Mouse (Mus musculus) embryonic facial prominence, embryonic 13.5 days (tissue): ENCODE data around the gene Moxd1. TPM values are rescaled to one million over a fixed set of nuclear protein-coding genes. Genes with fewer than 3 reads are reported as not detected.
A peak's percentile ranks its signal among the peaks of the same experiment; 100 is the strongest.

Source experiments
- ATAC-seq: fragments of 200-750 bp; cut with Nextera tagmentation; 2 replicates; pipeline ENCODE4 v1.8.0; 2017; ENCODE audit warnings: low read depth; ENCODE audit not compliant: insufficient number of reproducible peaks, insufficient read depth, low FRiP score, low TSS enrichment
- H3K27ac ChIP-seq: fragments of 300-500 bp; sonication (generic); 2 replicates; pipeline ENCODE4 v1.5.1; 2015; ENCODE audit warnings: moderate library complexity, mild to moderate bottlenecking, inconsistent platforms
- H3K27me3 ChIP-seq: fragments of 300-500 bp; sonication (generic); 2 replicates; pipeline ENCODE4 v1.6.1; 2015; ENCODE audit warnings: mild to moderate bottlenecking, inconsistent platforms
- H3K36me3 ChIP-seq: fragments of 300-500 bp; sonication (generic); 2 replicates; pipeline ENCODE4 v1.6.1; 2015; ENCODE audit warnings: mild to moderate bottlenecking, inconsistent platforms
- H3K4me1 ChIP-seq: fragments of 300-500 bp; sonication (generic); 2 replicates; pipeline ENCODE4 v1.6.1; 2015; ENCODE audit warnings: inconsistent platforms
- H3K4me2 ChIP-seq: fragments of 300-500 bp; sonication (generic); 2 replicates; pipeline ENCODE4 v1.6.1; 2015; ENCODE audit warnings: moderate library complexity, mild to moderate bottlenecking, inconsistent platforms
- H3K4me3 ChIP-seq: fragments of 300-500 bp; sonication (generic); 2 replicates; pipeline ENCODE4 v1.5.1; 2015; ENCODE audit warnings: mild to moderate bottlenecking, inconsistent platforms
- H3K9ac ChIP-seq: fragments of 300-500 bp; sonication (generic); 2 replicates; pipeline ENCODE4 v1.6.1; 2015; ENCODE audit warnings: mild to moderate bottlenecking, inconsistent platforms
- H3K9me3 ChIP-seq: fragments of 300-500 bp; sonication (generic); 2 replicates; pipeline ENCODE4 v1.6.1; 2016; ENCODE audit warnings: inconsistent platforms
- WGBS: fragments of 180-500 bp; shearing (Covaris S2); methylation state at CpG from one replicate; pipeline ENCODE4 v1.1.7; 2015; ENCODE audit warnings: mixed read lengths; 5-methylcytosine and 5-hydroxymethylcytosine counted together
- polyA plus RNA-seq: library from polyadenylated mRNA; unstranded; fragments of >200 nt; fragmentation: Nextera tagmentation; extraction: Ambion mirVana; gene quantifications from 2 replicates; pipeline ENCODE4 v1.2.1, GENCODE M21; 2015

The Moxd1 gene
- polyA plus RNA-seq, 1 experiment from 2014 or later: 27.5 TPM

DNA sequence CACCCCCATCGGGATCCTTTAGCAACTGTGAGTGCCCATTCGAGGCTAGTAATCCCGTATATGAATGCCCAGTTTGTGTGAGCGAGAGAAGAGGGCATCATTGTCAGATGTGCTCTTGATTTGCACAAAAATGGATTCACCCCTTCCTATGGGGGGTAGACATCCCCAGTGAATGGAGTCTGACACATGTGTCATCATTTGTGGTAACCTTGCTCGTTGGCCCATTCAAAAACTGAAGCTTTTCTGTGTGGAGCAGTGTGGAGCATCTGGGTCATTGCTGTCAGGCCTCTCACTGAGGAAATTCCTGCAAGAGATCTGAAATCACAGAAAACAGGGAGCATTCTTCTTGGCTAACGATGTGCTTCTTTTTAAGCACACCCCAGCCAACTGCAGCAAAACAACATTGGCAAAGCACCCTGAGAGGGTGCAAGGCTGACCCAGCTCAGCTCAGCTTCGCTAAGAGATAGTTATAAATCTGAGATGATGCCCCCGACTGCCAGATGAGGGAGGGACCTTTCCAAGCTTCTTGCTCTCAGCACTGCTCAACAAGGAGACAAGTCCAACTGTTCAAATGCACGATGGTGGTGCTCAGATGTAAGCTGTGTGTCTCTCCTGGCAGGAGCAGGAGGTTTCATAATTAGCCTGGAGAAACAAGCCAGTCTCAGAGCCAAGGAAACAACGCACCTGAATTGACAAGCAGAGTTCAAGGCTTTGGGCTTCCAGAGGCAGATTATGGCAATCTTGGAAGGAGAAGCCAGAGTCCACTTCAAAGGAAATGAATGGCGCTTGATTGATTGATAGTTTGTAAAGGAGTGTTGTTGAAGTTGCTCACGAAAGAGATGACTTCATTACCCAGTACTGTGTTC lies 5.2 kb downstream of the Moxd1 start:
- 62% methylated on average over 12 of the region's 12 CpGs for WGBS
- no peak overlapping the region for H3K4me2 ChIP-seq
- peaks cover 26% of the 10 kb centered on the region for H3K27me3 ChIP-seq
- no peak overlapping the region for H3K27ac ChIP-seq
- no peaks in the 10 kb centered on the region for H3K9me3 ChIP-seq
- no peaks in the 10 kb centered on the region for H3K36me3 ChIP-seq
- no peak overlapping the region for H3K9ac ChIP-seq
- no peak overlapping the region for H3K4me3 ChIP-seq
- ATAC-seq: no peak
- peaks cover 8% of the 10 kb centered on the region for H3K4me1 ChIP-seq

DNA sequence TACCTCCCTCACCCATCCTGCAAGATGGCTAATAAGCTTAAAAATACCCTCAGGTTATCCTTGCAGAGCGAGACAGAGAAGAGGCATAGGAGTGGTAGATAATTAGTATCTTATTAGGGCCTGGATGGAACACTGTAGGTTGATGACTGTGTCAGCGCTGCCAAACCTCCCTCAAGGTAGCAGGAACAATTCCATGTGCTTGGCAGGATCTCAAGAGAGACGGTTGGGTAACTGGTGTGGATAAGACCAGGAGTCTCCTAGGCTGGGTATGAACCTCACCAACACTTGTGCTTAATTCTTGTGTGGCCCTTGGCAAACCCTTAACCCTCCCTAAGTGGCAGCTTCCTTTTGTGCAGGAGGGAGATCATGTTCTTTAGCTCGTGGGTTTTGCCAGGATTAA lies 9.0 kb downstream of the Moxd1 start:
- no peak for ATAC-seq
- Histone ChIP-seq H3K4me1 (0 out of 2 replicates have a peak, but pooled peaks cover 6% of the 10 kb centered on the region), H3K4me3 (no peak overlapping the region), H3K27ac (no peak overlapping the region), H3K9me3 (no peaks in the 10 kb centered on the region), H3K4me2 (no peak overlapping the region), H3K9ac (no peak overlapping the region), H3K36me3 (no peaks in the 10 kb centered on the region), H3K27me3 (peaks cover 7% of the 10 kb centered on the region)
- 49% methylated on average over 4 of the region's 4 CpGs for whole genome bisulfite sequencing

DNA sequence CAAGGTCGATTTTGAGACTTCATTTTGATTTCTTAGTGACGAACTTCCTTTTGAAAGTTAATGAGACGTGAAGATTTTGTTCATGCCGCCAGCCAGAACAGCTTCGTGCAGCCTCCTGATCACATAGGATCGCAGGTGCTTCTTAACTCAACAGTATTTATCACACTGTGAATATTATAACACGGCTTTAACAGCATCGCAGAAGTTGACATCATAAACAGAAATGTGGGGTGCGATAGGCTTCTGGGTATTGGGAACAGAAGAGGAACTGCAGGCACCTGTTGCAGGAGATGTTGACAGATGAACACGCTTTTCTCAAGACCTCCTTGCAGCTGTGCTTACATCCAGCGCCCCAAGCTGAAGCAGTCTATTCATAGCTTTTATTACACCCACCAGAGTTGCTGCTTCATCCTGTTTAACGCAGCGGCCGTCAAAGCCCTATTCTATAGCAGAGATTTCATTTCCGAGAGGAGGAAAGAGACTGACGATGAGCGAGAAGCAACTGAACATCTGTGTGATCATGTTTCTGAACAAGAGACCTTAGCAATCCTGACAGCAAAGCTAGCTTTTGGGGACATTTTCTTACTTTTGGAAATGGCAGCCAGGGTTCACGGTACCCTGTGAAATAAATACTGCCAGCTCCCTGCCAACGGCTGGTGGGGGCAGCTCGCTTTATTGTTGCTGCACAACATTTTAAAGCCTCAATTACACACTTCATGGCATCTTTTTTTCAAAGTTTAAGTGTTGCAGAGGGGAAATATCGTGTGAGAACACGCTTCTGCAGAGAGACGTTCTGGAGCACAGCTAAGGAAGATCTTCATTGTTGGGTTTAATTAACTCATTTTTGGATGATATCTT lies 12.3 kb downstream of the Moxd1 start:
- no peak for ATAC-seq
- Histone ChIP-seq H3K27ac (no peak overlapping the region; the same call in 1 of the 2 replicates), H3K4me3 (no peak overlapping the region), H3K27me3 (no peaks in the 10 kb centered on the region; the same call in 1 of the 2 replicates), H3K4me1 (0 out of 2 replicates have a peak, but pooled peaks cover 6% of the 10 kb centered on the region), H3K9ac (no peak overlapping the region), H3K4me2 (0 out of 2 replicates have a peak overlapping the region, but pooled peaks have one; percentile 18), H3K9me3 (no peaks in the 10 kb centered on the region), H3K36me3 (no peaks in the 10 kb centered on the region)
- 63% methylated on average over 23 of the region's 23 CpGs for WGBS

DNA sequence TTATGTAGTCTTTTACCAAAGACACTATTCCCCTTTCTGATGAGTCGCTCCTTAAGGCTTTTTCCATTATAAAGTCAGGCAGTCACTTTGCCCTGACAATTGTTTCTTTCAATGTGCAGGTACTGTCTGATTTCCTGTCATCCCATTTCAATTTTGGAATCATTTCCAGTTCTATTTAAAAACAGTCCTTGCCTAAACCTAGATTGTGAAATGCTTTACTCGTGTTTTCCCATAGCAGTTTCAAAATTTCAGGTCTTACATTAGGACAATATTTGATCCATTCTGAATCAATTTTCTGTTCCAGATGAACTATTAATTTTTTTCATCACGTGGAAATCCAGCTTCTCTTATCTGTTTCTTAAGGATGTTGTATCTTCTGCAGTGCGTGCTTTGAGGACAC lies 23.5 kb downstream of the Moxd1 start:
- WGBS: 82% methylated on average over 4 of the region's 4 CpGs
- Histone ChIP-seq H3K27ac (no peak overlapping the region), H3K4me2 (no peak overlapping the region), H3K4me1 (no peaks in the 10 kb centered on the region), H3K9me3 (no peaks in the 10 kb centered on the region), H3K9ac (no peak overlapping the region), H3K27me3 (no peaks in the 10 kb centered on the region), H3K36me3 (no peaks in the 10 kb centered on the region), H3K4me3 (no peak overlapping the region)
- no peak for ATAC-seq

DNA sequence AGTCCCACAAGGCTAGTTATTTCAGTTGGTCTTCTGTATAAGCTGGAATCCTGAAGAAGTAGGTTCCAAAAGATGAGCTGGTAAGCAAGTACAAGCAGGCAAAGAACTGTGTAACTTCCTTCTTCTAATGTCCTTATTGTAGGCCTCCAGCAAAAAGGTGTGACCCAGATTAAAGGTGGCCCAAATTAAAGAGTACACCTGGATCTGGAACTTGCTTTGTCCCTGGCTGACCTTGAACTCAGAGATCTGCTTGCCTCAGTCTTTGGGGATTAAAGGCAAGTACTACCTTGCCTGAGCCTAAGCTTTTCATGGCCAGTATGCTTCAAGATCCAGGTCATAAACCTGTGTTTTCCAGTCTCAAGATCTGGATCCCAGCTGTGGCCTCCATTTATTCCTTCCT lies 24.8 kb downstream of the Moxd1 start:
- no peak overlapping the region for H3K4me3 ChIP-seq
- no peaks in the 10 kb centered on the region for H3K27me3 ChIP-seq
- no peak overlapping the region for H3K27ac ChIP-seq
- no peak overlapping the region for H3K4me2 ChIP-seq
- no peaks in the 10 kb centered on the region for H3K9me3 ChIP-seq
- no peak overlapping the region for H3K9ac ChIP-seq
- no peak for ATAC-seq
- H3K36me3 ChIP-seq: no peaks in the 10 kb centered on the region
- H3K4me1 ChIP-seq: no peaks in the 10 kb centered on the region

DNA sequence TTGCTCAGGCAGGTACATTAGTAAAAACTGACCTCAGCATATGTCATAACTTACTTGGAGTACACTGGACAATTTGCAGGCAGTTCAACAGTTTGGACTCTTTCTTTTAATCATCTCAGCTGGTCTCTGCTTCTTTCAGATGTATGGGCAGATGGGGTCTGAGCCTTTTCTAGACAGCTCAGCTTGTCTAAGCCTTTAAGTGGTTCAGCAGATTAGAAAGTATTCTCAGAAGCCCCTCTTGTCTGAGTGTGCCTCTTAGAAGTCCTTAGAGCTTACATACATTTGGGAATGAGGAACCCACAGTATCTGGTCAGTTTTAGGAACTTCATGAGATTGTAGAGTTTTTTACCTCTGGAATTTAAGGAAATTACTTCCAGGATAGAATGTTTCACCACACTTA lies 28.3 kb downstream of the Moxd1 start:
- Histone ChIP-seq H3K9me3 (no peaks in the 10 kb centered on the region), H3K36me3 (no peaks in the 10 kb centered on the region), H3K4me3 (no peak overlapping the region), H3K9ac (no peak overlapping the region), H3K4me2 (no peak overlapping the region), H3K27ac (no peak overlapping the region), H3K27me3 (no peaks in the 10 kb centered on the region), H3K4me1 (no peaks in the 10 kb centered on the region)
- no peak for ATAC-seq

DNA sequence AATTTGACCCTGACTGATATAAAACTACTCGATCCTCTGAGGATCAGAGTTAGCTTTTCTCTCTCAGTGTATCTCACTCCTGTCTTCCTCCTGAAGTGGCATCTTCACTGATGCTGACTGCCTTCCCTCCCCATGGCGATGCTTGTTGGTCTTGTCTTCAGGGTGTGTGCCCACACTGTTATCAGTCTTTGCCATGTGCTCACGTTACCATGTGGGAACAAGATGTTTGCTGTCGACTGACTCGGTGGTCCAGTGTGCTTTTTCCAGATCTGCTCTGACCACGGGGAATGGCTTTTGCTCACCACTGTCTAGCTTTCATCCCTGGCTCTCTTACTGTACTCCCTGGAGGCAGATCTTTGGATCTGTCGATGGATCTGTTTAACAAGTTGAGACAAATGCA lies 34.8 kb downstream of the Moxd1 start:
- WGBS: 58% methylated on average over 7 of the region's 7 CpGs
- H3K9me3 ChIP-seq: no peaks in the 10 kb centered on the region
- H3K27me3 ChIP-seq: 0 out of 2 replicates have a peak, but pooled peaks cover 3% of the 10 kb centered on the region
- peaks cover 10% of the 10 kb centered on the region; the same call in 1 of the 2 replicates for H3K4me1 ChIP-seq
- no peaks in the 10 kb centered on the region for H3K36me3 ChIP-seq
- H3K4me2 ChIP-seq: no peak overlapping the region
- no peak overlapping the region for H3K4me3 ChIP-seq
- no peak overlapping the region for H3K9ac ChIP-seq
- no peak overlapping the region for H3K27ac ChIP-seq
- ATAC-seq: no peak

DNA sequence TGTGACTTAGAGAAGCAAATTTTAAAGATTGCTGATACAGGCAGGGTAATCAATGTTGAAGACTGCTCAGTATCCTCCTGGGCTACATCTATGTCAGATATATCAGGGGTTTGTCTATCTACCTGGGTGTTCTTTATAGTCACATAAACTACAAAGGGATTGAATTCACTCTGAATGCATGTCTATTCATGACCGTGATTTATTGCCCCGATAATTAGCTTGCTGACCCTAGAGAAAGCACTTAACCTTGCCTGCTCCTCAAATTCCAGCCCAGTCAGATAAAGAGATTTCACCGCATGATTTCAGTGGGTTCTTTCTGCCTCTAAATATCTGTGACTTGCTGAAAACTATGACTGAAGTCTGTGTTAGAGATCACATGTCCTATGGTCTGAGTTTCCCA lies 35.6 kb downstream of the Moxd1 start:
- H3K4me2 ChIP-seq: no peak overlapping the region
- peaks cover 10% of the 10 kb centered on the region; the same call in 1 of the 2 replicates for H3K4me1 ChIP-seq
- no peak overlapping the region for H3K9ac ChIP-seq
- H3K27me3 ChIP-seq: 0 out of 2 replicates have a peak, but pooled peaks cover 3% of the 10 kb centered on the region
- H3K36me3 ChIP-seq: no peaks in the 10 kb centered on the region
- H3K9me3 ChIP-seq: no peaks in the 10 kb centered on the region
- no peak for ATAC-seq
- H3K27ac ChIP-seq: no peak overlapping the region
- WGBS: 25% methylated on average over 3 of the region's 3 CpGs
- H3K4me3 ChIP-seq: no peak overlapping the region

DNA sequence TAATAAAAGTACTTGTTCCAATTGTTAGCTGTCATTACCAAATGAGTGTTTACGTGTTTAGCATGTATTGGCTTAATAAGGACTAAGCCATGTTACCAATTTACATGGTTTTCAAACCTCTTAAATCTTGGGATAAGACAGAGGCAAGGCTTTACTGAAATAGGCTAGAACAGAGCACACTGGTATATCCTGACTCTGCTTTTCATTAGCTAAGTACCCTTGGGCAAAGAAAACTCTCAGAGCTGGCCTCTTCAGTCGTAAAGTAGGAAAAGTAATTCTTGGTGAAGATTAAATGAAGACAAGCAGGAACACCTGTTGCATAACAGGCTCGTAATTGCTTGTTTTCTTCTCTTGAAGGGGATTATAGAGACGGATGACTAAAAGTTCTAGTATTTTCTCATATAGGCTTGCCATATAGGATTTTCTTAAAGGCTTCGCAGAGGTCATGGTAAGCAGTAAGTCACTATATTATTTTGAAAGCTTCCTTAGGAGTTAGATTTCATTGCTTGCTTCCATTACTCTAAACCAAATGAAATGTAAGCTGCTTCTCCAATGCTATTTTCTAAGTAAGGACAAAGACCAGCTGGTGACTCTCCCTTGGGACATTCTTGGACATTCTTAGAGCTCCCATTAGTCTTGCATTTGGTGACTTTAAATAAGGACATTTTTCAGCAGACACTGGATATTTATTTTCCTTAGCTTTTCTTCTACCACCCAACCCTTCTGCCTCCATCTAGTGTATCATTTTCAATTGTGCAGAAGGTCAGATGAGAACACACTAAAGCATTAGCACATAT lies 36.7 kb downstream of the Moxd1 start:
- H3K4me1 ChIP-seq: peaks cover 10% of the 10 kb centered on the region; the same call in 1 of the 2 replicates
- H3K36me3 ChIP-seq: no peaks in the 10 kb centered on the region
- H3K27ac ChIP-seq: no peak overlapping the region
- H3K27me3 ChIP-seq: 0 out of 2 replicates have a peak, but pooled peaks cover 3% of the 10 kb centered on the region
- no peak for ATAC-seq
- no peak overlapping the region for H3K4me3 ChIP-seq
- WGBS: 19% methylated on average over 5 of the region's 5 CpGs
- H3K9me3 ChIP-seq: no peaks in the 10 kb centered on the region
- no peak overlapping the region for H3K4me2 ChIP-seq
- no peak overlapping the region for H3K9ac ChIP-seq

DNA sequence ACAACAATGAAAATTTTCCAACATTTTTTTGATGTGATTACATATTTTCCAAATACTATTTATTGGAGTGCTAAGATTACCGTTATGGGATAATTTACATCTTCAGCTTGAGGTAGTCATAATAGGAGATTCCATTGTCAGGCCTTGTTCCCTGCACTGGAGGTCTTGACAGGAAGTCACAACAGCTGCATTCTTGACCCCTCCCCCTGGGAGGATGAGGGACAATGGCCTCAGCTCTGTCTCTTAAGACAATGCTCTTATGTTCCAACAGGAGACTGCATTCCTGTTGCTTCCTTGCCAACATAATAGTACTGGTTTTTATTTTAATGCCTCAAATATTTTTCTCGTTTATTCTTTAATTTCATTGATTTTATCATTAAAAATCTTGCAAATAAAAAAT lies 44.2 kb downstream of the Moxd1 start:
- 58% methylated on average over 2 of the region's 2 CpGs for WGBS
- Histone ChIP-seq H3K36me3 (no peaks in the 10 kb centered on the region), H3K27me3 (no peaks in the 10 kb centered on the region), H3K27ac (no peak overlapping the region), H3K4me2 (no peak overlapping the region), H3K9me3 (no peaks in the 10 kb centered on the region), H3K9ac (no peak overlapping the region), H3K4me1 (peaks cover 5% of the 10 kb centered on the region; the same call in 1 of the 2 replicates), H3K4me3 (no peak overlapping the region)
- no peak for ATAC-seq

DNA sequence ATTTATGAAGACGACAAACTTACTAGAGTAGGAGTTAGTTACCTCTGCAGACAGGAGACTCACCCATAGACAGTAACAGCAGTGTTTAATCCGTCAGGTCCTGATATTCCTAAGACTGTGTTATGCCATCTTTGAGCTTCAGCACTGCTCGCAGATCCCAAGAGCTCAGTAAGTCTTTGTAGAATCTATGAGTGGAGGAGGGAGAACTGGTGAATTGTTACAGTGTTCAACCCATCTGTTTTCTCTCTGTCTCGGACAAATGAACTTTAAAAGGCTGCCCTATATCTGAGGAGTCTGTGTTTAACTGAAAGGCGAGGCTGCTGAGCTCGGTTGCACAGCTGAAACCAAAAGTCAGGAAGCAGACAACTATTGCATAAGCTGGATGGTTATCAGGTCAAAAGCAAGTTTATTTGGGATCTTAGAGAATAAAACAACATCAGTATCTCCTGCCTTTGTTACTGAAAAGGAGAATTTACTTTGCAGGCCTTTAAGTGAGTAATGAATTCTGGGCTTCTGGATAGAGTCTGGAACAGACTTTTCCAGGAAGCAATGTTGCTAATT lies 47.8 kb downstream of the Moxd1 start:
- H3K27ac ChIP-seq: no peak overlapping the region
- no peak overlapping the region for H3K9ac ChIP-seq
- no peak overlapping the region for H3K4me2 ChIP-seq
- peaks cover 5% of the 10 kb centered on the region; the same call in 1 of the 2 replicates for H3K4me1 ChIP-seq
- H3K4me3 ChIP-seq: no peak overlapping the region
- no peaks in the 10 kb centered on the region for H3K27me3 ChIP-seq
- ATAC-seq: no peak
- 33% methylated on average over 6 of the region's 6 CpGs for WGBS
- H3K36me3 ChIP-seq: no peaks in the 10 kb centered on the region
- H3K9me3 ChIP-seq: no peaks in the 10 kb centered on the region
